ENCODE assay signal across 12 mouse cellular contexts in the genomic region with DNA sequence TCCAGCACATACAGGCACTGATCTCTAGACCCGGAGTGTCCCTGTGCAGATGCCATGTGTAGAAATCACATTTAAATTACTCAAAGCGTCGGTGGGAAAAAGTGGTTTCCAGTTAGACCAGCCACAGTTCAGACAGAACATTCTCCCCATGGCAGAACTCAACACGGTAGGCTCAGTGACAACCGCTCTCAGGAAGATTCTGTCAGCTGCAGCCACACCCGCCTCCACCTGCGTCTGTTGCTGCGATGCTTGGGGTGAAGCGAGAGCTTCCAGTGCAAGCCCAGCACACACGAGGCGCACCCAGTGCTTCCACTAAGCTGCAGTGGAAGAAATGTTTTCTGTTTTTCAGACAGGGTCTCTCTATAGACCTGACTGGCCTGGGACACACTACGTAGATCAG.
"Had no signal": no experiment of that assay in that cellular context is flagged by ENCODE, and none has a peak within 500 bp of the region (broad histone marks: within the 10 kb centered on the region; RNA-seq: fewer than 3 reads in every experiment).

No protein-coding gene starts in this region.

- ATAC-seq: intestine, embryonic 16.5 days; liver, embryonic 12.5 days had no signal

- DNase-seq: kidney, adult 2 months; kidney, postnatal 14 days; layer of hippocampus, postnatal 36 days; lung, postnatal 10 days; lung, postnatal 4 days; midbrain, embryonic 14.5 days; right cerebral cortex, postnatal 4 days; spleen, adult 18-20 months; thymus, adult 2 months; thymus, postnatal 25 days had no signal
